Mouse (Mus musculus) CD4-positive naive resting alpha-beta T cell, adult 57 days (primary cell): ENCODE results near the gene Pou2af1. TPM values are rescaled to one million over a fixed set of nuclear protein-coding genes. Genes with fewer than 3 reads are reported as not detected.

Experiments
- total RNA-seq: library from RNA; stranded (reverse); gene quantifications from one replicate; pipeline ENCODE4 v1.2.4, GENCODE M21; 2023

Gene Pou2af1
- total RNA-seq = 19.6 TPM

GRCm38 (mm10) chr9:51213023-51213728 lies at the start of gene Pou2af1:
Gene Pou2af1, plus strand, starts transcription at chr9:51213708.

DNA sequence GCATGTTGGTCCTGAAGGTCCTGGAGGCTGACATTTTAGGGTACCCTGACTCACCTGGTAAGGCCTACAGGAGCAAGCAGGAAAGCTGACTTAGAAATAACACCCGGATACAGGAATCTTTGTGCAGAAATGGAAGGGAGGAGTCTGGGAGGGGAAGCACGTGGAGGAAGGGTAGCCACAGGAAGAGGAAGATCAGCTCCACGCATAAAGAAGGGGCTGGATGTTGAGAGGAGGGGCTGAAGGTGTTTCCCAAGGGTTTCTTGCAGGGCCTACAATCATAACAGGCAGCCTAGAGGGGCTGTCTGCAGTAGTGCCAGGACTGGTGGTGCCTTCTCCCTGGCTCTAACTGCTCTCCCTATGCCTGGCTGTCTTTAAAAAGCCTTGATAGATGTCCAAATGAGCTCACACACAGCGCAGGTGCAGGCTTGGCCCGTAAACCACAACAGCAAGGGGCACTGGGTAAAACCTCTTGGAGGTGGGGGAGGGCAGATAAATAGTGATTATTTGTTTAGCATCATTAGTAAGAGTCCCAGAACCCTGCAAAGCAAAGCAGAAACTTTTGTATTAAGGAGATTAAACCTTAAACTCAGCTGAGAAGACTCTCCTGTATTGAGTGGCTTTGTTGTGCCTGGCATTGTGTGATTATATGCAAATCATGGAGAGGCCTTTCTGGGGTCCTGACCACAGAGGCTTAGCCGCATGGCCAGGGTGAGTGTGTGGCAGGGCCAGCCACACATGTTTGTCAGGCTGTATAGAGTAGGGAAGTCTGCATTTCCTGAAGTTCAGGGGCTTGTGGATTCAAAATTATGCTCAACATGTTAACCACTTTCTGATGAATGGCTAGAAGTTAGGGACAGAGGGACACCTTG lies 48.0 kb upstream of the Pou2af1 start, which contains the start of gene Gm32742:
Gene Gm32742, minus strand, starts transcription at position 206 of the 869 bp plus-strand sequence.

GRCm38 (mm10) chr9:51278500-51279381 lies 65.2 kb downstream of the Pou2af1 start, which contains the start of gene Colca2:
Gene Colca2, minus strand, starts transcription at chr9:51278569.

Other genes with a start within 250 kb of the Pou2af1 start
- 39.1 TPM for gene Sik2, start 204.6 kb upstream of the Pou2af1 start, total RNA-seq
- gene Btg4, start 152.8 kb upstream of the Pou2af1 start, total RNA-seq = not detected
- gene Layn, start 136.6 kb upstream of the Pou2af1 start, total RNA-seq = not detected
- not detected for gene 4833427G06Rik, start 111.6 kb upstream of the Pou2af1 start, total RNA-seq
- not detected for gene Gm32742, start 48.2 kb upstream of the Pou2af1 start, total RNA-seq
- gene Colca2, start 64.9 kb downstream of the Pou2af1 start, total RNA-seq = not detected
- gene 1810046K07Rik, start 115.2 kb downstream of the Pou2af1 start, total RNA-seq = not detected